Mouse (Mus musculus): ENCODE results near the gene Aurkc.

DNA sequence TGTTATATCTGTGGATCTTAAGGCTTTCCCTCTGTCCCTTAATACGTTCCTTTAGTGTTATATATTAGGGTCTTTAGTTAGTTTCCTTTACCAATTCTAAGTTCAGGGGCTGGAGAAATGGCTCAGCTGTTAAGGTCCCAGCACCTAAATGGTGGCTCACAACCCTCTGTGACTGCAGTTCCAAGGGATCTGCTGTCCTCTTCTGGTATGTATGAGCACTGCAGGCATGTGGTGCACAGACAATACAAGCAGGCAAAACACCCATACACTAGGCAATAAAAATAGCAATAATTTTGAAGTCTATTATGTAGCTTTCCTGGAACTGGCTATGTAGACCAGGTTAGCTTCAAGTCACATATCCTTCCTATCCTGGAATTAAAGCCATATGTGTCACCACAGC, 36.5 kb upstream of the Aurkc start:
- TF ChIP-seq CTCF (IDR thresholded peaks at IDR 0.05; ENCODE audit: low read depth) (no peak), EP300 (IDR thresholded peaks at IDR 0.05; ENCODE audit: low read depth) (no peak)

Measured in liver, postnatal 0 days (tissue).